Mouse (Mus musculus) heart, adult 9 months (tissue): ENCODE results near the gene Ccdc33.
A peak's percentile ranks its signal among the peaks of the same experiment; 100 is the strongest.

Source experiments
- DNase-seq, 2 experiments: peaks; one replicate each; pipeline ENCODE4 v3.0.0; 2022; ENCODE audit warnings: low spot score in 2 of 2

Gene Ccdc33

DNA sequence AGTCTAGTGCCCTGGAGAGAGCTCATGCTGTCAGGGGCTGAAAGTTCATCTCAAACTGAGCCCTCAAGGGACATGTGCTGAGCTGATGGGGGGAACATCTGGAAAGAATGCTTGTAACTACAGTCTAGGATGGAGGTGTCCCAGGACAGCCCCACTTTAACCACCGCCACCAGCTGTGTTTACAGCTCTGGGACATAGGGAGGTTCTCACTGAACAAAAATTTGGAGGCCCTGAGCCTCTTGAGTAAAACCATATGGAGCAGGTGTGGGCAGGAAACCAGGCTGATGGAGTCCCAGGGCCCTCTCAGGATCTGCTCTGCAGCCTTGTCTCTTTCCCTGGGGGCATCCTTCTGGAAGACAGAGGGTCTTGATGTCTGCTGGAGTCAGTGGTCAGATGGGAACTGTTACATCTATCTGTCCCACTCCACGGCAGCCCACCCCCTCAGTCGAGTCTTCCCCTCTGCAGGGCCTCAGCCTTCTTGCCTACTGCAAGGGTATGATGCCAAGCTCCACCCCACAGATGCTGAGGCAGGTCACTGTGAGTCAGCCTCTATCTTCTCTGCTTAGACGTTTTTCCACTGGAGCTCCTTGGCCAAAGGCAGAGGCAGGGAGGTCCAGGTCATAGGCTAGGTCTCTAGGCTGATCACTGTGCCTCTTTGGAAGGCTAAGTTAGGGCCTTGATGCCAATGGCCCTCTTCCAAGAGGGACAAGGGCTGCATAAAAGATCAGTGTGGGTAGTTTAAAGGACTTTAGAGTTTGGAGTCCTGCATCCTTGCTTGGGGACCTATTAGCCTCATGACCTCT lies 26.8 kb downstream of the Ccdc33 start:
- peak; percentile 68 to 70 for DNase-seq

GRCm38 (mm10) chr9:58087277-58087998 lies 31.2 kb downstream of the Ccdc33 start:
- no peak for DNase-seq

DNA sequence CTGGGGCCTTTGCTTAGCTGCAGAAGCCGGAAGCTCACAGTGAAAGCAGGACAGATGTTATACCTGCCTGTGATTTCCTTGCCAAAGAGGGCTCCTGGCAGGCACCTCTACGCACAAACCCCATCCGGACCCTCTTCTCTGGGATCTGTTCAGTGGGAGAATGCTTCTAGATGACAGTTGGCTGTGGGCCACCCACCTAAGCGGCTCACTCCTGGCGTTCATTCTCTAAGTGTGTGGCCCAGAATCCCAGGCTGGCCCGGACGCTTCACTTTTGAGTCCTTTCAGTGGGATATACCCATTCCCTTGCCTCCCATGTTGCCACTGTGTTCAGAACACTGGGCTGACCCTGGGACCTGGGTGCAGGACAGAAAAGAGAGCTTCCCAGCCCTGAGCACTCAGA lies 31.8 kb downstream of the Ccdc33 start:
- no peak for DNase-seq

- no peak for DNase-seq
Observed at GRCm38 (mm10) chr9:58086203-58086602, 32.4 kb downstream of the Ccdc33 start.

DNA sequence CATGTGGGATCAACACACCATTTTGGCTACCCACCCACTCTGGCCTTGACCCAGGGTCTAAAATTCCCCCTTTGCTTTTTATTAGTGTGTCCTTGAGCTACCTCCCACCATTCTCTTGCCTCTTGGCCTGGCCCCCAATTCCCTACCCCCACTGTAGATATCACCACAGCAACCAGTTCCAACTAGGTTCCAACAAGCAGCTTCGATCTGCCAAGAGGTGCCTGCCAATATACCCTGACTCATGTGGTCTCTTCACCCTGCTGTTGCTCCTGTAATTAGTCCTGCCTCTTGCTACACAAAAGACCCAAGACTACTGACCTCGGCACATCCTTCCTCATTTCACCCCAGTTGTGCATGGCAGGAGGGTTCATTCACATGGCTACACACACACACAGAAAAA lies 33.5 kb downstream of the Ccdc33 start:
- no peak for DNase-seq

DNA sequence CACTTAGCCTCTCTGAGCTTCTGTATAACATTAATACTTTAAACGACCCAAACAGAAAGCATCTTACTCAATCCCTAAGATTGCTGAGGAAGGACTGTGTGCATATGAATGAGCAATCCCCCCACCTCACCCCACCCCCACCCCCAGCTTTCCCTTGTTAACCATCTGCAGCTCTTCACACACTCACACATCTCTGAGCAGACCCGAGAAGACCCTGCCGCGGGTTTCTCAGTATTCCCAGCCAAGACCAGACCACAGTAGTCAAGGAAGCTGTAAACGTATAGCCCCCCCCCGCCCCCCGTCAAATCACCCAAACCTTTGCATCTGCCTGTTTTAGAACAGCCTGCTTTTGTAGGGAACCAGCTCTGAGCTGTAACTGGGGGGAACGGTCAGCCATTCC lies 34.0 kb downstream of the Ccdc33 start:
- no peak for DNase-seq

DNA sequence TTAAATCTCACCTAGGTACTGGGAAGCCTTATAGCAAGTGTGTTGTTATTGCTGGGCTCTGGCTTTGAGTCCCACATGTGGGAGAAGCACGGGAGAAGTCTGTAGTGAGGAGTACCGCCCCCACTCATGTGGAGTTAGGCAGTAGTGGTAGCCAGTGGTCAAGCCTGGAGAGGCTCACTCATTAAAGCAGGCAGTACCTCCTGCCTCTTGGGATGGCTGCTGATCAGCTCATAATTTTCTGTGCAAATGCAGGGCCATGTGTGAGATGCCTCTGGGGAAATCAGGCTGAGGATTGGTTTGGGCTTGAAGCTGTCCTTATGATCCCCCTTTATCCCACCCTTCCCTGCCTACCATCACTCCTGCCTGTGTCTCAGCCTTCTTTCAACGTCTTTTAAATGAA lies 44.1 kb downstream of the Ccdc33 start:
- no peak for DNase-seq

DNA sequence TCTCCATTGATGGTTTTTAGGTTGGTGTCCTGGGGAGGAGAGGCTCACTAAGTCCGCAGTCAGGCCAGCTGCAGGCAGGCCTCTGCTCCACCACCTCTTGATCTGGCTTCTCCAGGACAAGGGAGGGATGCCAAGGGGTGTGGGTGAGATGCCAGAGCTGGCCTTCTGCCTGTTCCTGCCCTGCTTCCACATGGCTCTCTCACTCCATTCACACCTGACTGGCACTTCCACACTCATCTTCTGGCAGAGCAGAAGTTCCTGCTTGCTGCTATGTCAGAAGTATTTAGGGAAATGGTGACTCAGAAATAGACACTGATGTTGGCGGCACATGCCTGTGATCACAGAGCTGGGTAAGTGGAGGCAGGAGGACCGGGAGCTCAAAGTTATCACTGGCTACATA lies 51.1 kb downstream of the Ccdc33 start:
- no peak for DNase-seq

DNA sequence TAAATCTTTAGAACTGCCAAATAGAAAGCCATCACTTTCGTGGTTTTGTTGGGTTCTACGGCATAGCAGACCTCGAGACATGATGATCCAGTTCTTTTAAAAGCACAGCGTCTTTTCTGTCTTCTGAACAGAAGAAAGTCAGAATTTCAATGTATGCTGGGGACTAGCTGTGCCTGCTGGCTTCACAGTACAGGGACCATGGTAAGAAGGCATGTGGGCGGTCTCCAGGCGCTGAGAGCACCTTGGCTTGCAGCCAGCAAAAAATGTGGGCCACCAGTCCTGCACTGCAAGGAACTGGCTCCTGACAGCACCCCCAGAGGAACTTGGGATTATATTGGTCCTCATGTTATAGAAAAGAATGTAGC lies 51.9 kb downstream of the Ccdc33 start:
- DNase-seq = no peak

GRCm38 (mm10) chr9:58065977-58066730 lies 52.5 kb downstream of the Ccdc33 start:
- DNase-seq = no peak

GRCm38 (mm10) chr9:58065532-58065931 lies 53.1 kb downstream of the Ccdc33 start:
- DNase-seq = no peak

DNA sequence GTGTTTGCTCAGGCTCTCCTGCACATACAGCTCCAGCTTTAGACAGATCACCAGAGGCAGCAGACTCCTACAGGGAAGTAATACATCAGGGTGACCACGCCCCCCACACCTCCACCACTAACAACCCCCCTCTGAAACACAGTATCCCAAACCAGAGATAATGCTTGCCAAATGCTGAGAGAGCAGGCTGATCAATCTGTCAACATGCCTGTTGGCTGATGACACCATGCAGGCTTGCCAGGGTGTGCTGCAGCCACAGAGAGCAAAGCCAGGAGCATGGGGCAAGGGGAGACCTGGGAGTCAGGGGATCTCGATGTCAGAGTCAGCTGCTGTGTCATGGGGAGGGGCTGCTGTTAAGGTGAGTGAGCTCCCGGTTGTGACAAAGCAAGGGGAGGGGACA lies 55.1 kb downstream of the Ccdc33 start, which contains the start of gene Stra6:
Stra6 (plus strand) TSS at position 258 of the 400 bp plus-strand sequence.
- DNase-seq = no peak

- no peak for DNase-seq
Observed at GRCm38 (mm10) chr9:58060677-58061667, 57.7 kb downstream of the Ccdc33 start.

GRCm38 (mm10) chr9:58059920-58060319 lies 58.7 kb downstream of the Ccdc33 start:
- DNase-seq = no peak

DNA sequence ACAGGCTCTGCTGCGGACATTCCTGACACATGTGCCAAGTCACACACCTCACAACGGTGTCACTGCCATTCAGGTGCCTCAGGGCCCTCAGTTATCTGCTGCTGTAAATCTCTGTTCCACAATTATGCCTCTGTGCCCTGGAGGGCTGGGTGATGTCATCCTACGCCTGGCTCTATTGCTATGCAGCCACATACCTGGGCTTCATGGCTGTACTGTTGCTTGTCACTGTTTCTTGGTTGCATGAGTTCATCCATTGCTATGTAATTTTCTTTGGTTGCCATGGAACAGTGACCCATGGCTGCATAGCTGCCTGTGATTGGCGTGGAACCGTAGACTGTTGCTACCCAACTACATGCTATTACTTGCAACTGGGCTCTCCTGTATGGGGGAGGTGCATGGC lies 63.0 kb downstream of the Ccdc33 start:
- no peak for DNase-seq

GRCm38 (mm10) chr9:58054032-58054431 lies 64.6 kb downstream of the Ccdc33 start:
- no peak for DNase-seq

DNA sequence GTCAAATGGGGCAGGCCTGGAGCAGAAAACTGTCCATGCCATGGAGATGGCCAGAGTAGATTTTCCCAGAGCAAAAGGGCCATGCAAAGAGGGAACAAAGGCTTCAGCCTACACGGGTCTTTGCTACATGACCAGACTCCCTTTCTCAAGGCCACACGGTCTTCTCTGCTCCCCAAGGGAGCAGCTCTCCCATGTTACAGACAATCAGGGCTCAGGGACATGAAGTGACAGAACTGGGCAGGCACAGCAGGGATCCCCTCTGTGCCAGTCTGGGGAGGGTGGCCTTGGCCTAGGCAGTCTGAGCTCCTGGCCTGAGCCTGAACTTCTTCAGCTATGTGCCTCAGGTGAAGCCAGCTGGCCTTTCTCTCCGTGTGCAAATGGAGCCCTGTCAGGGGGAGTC lies 65.1 kb downstream of the Ccdc33 start:
- no peak for DNase-seq

- peak in 1 of 2 experiments; percentile 26 for DNase-seq
Observed at GRCm38 (mm10) chr9:58053102-58053501, 65.5 kb downstream of the Ccdc33 start.

- no peak for DNase-seq
Observed at GRCm38 (mm10) chr9:58051937-58052336, 66.7 kb downstream of the Ccdc33 start.

- no peak for DNase-seq
Observed at GRCm38 (mm10) chr9:58049861-58050260, 68.8 kb downstream of the Ccdc33 start.

- no peak for DNase-seq
Observed at GRCm38 (mm10) chr9:58049186-58049585, 69.4 kb downstream of the Ccdc33 start.
